Mouse (Mus musculus): ENCODE results near the gene Irgm1. TPM values are rescaled to one million over a fixed set of nuclear protein-coding genes. Genes with fewer than 3 reads are reported as not detected.

Irgm1 gene
- polyA plus RNA-seq, 1 experiment from 2014 or later: 4.2 TPM

GRCm38 (mm10) chr11:48816800-48817665 is 54.5 kb downstream of the Irgm1 start, which contains the start of gene Trim41:
TSS of gene Trim41 (minus strand) at chr11:48817353.
- Histone ChIP-seq H3K27me3 (replicated peaks) (no peaks in the 10 kb centered on the region), H3K4me3 (replicated peaks) (peak within 1 kb of the TSS; percentile 86), H3K9ac (replicated peaks) (peak within 1 kb of the TSS; percentile 81), H3K4me2 (peak within 1 kb of the TSS; percentile 85), H3K4me1 (peaks cover 32% of the 10 kb centered on the region), H3K36me3 (peaks cover 12% of the 10 kb centered on the region), H3K27ac (replicated peaks) (peak within 1 kb of the TSS; percentile 99), H3K9me3 (replicated peaks) (no peaks in the 10 kb centered on the region)
- ATAC-seq (ENCODE audit: low FRiP score): peak; percentile 97
- under 1% methylated on average over 76 of the region's 77 CpGs for WGBS

- 3% methylated on average over 23 of the region's 23 CpGs for WGBS
- Histone ChIP-seq H3K27ac (replicated peaks) (peak overlapping the region; percentile 99), H3K4me1 (peaks cover 32% of the 10 kb centered on the region), H3K4me2 (peak overlapping the region; percentile 85), H3K36me3 (peaks cover 19% of the 10 kb centered on the region), H3K4me3 (replicated peaks) (peak overlapping the region; percentile 86), H3K27me3 (replicated peaks) (no peaks in the 10 kb centered on the region), H3K9me3 (replicated peaks) (no peaks in the 10 kb centered on the region), H3K9ac (replicated peaks) (peak overlapping the region; percentile 76)
- ATAC-seq (ENCODE audit: low FRiP score): peak; percentile 67
Measured at GRCm38 (mm10) chr11:48816281-48816781, 55.2 kb downstream of the Irgm1 start.

GRCm38 (mm10) chr11:48815851-48816250 is 55.6 kb downstream of the Irgm1 start:
- peaks cover 24% of the 10 kb centered on the region for H3K36me3 ChIP-seq
- 0 out of 2 replicates have a peak overlapping the region, but pooled peaks have one; percentile 8 for H3K27ac ChIP-seq (replicated peaks)
- peak overlapping the region; percentile 76 for H3K9ac ChIP-seq (replicated peaks)
- no peaks in the 10 kb centered on the region for H3K9me3 ChIP-seq (replicated peaks)
- H3K4me3 ChIP-seq (replicated peaks): peak overlapping the region; percentile 86
- 77% methylated on average over 16 of the region's 16 CpGs for WGBS
- no peak for ATAC-seq (ENCODE audit: low FRiP score)
- no peaks in the 10 kb centered on the region for H3K27me3 ChIP-seq (replicated peaks)
- peak overlapping the region; percentile 85 for H3K4me2 ChIP-seq
- H3K4me1 ChIP-seq: peaks cover 32% of the 10 kb centered on the region

DNA sequence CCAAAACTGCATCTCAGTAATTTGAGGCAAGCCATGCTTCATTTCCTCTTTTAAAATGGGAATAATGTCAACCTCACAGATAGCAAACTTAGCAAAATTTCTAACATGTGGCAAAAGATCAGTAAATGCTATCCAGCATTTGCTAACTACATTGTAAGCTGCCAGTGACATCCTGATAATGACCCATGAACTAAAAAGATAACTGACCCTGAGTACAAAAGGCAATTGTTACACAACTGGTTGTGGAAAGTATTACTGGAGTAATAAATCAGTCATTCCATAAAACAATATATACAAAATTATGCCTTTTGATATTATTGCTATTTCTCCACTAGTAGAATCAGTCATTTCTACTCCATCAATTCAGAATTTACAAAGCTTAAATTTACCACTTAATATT is 57.7 kb downstream of the Irgm1 start:
- no peak overlapping the region for H3K4me3 ChIP-seq (replicated peaks)
- H3K9ac ChIP-seq (replicated peaks): no peak overlapping the region
- no peak overlapping the region for H3K4me2 ChIP-seq
- H3K9me3 ChIP-seq (replicated peaks): no peaks in the 10 kb centered on the region
- no peak for ATAC-seq (ENCODE audit: low FRiP score)
- peaks cover 32% of the 10 kb centered on the region for H3K4me1 ChIP-seq
- H3K27me3 ChIP-seq (replicated peaks): no peaks in the 10 kb centered on the region
- peaks cover 42% of the 10 kb centered on the region for H3K36me3 ChIP-seq
- no peak overlapping the region for H3K27ac ChIP-seq (replicated peaks)

Other genes with a start within 250 kb of the Irgm1 start
- gene Rack1, start 71.4 kb downstream of the Irgm1 start, polyA plus RNA-seq (2015; fragmentation: Nextera tagmentation; extraction: Ambion mirVana): 351 and 459 TPM in 2 replicates
- 6.4 and 7.3 TPM in 2 replicates for gene Trim41, start 54.3 kb downstream of the Irgm1 start, polyA plus RNA-seq (2015; fragmentation: Nextera tagmentation; extraction: Ambion mirVana)
- 2.1 and 2.6 TPM in 2 replicates for gene Trim7, start 45.5 kb downstream of the Irgm1 start, polyA plus RNA-seq (2015; fragmentation: Nextera tagmentation; extraction: Ambion mirVana)
- gene Gm12184, start 45.0 kb downstream of the Irgm1 start, polyA plus RNA-seq (2015; fragmentation: Nextera tagmentation; extraction: Ambion mirVana): 2.9 and 3.3 TPM in 2 replicates
- gene Gm5431, start 30.5 kb upstream of the Irgm1 start, polyA plus RNA-seq (2015; fragmentation: Nextera tagmentation; extraction: Ambion mirVana): 0.18 and 0.24 TPM in 2 replicates
- gene Psme2b, start 74.5 kb upstream of the Irgm1 start, polyA plus RNA-seq (2015; fragmentation: Nextera tagmentation; extraction: Ambion mirVana): 2.2 and 3.4 TPM in 2 replicates
- not detected in 2 replicates for gene Olfr56, start 107.2 kb upstream of the Irgm1 start, polyA plus RNA-seq (2015; fragmentation: Nextera tagmentation; extraction: Ambion mirVana)
- gene 9930111J21Rik1, start 107.7 kb upstream of the Irgm1 start, polyA plus RNA-seq (2015; fragmentation: Nextera tagmentation; extraction: Ambion mirVana): 0.24 and 0.88 TPM in 2 replicates
- gene Gm12185, start 120.5 kb upstream of the Irgm1 start, polyA plus RNA-seq (2015; fragmentation: Nextera tagmentation; extraction: Ambion mirVana): 0.10 TPM in 1 of 2 replicates, not detected in the other
- 7.9 TPM in 1 of 2 replicates, not detected in the other for gene Tgtp1, start 122.5 kb upstream of the Irgm1 start, polyA plus RNA-seq (2015; fragmentation: Nextera tagmentation; extraction: Ambion mirVana)
- 0.36 and 0.64 TPM in 2 replicates for gene 9930111J21Rik2, start 179.6 kb upstream of the Irgm1 start, polyA plus RNA-seq (2015; fragmentation: Nextera tagmentation; extraction: Ambion mirVana)
- gene Tgtp2, start 192.5 kb upstream of the Irgm1 start, polyA plus RNA-seq (2015; fragmentation: Nextera tagmentation; extraction: Ambion mirVana): 0.14 and 8.5 TPM in 2 replicates
- 0.64 and 6.6 TPM in 2 replicates for gene Ifi47, start 204.9 kb upstream of the Irgm1 start, polyA plus RNA-seq (2015; fragmentation: Nextera tagmentation; extraction: Ambion mirVana)
- not detected in 2 replicates for gene Olfr1396, start 243.2 kb upstream of the Irgm1 start, polyA plus RNA-seq (2015; fragmentation: Nextera tagmentation; extraction: Ambion mirVana)

All from neural tube, embryonic 15.5 days (tissue).